30 mouse cellular contexts compared by ENCODE assay signal in genomic region chr17:69487884-69488283, GRCm38 (mm10). TPM values are rescaled to one million over a fixed set of nuclear protein-coding genes. Genes with fewer than 3 reads are reported as not detected.
"Had no signal": no experiment of that assay in that cellular context is flagged by ENCODE, and none has a peak within 500 bp of the region (broad histone marks: within the 10 kb centered on the region; RNA-seq: fewer than 3 reads in every experiment).

No protein-coding gene starts in this region.

- H3K27me3 ChIP-seq: embryonic facial prominence, embryonic 12.5 days; embryonic facial prominence, embryonic 13.5 days; embryonic facial prominence, embryonic 15.5 days; forebrain, embryonic 12.5 days; forebrain, embryonic 13.5 days; forebrain, embryonic 15.5 days had no signal

- H3K27ac ChIP-seq: embryonic facial prominence, embryonic 10.5 days; embryonic facial prominence, embryonic 12.5 days; embryonic facial prominence, embryonic 13.5 days; embryonic facial prominence, embryonic 15.5 days; forebrain, embryonic 10.5 days; forebrain, embryonic 12.5 days; forebrain, embryonic 13.5 days; forebrain, embryonic 15.5 days; gastrocnemius, adult 2 months; heart, adult 2 months had no signal

- DNase-seq: cerebellum, adult 8-10 months; cerebellum, adult 9-10 months; cerebellum, adult 9-11 months; cerebellum, postnatal 36 days; embryo, embryonic 11 days; forebrain, postnatal 0 days; gastrocnemius, adult 2 months; gastrocnemius, postnatal 10 days; gastrocnemius, postnatal 14 days; gastrocnemius, postnatal 25 days; gastrocnemius, postnatal 36 days; heart, adult 18-20 months; heart, adult 2 months had no signal

- H3K4me2 ChIP-seq: embryonic facial prominence, embryonic 12.5 days; embryonic facial prominence, embryonic 13.5 days; embryonic facial prominence, embryonic 15.5 days; forebrain, embryonic 12.5 days; forebrain, embryonic 13.5 days; forebrain, embryonic 15.5 days had no signal

- H3K36me3 ChIP-seq: embryonic facial prominence, embryonic 10.5 days; embryonic facial prominence, embryonic 12.5 days; embryonic facial prominence, embryonic 13.5 days; embryonic facial prominence, embryonic 15.5 days; forebrain, embryonic 10.5 days; forebrain, embryonic 12.5 days; forebrain, embryonic 15.5 days had no signal

- H3K4me3 ChIP-seq: embryonic facial prominence, embryonic 10.5 days; embryonic facial prominence, embryonic 12.5 days; embryonic facial prominence, embryonic 13.5 days; embryonic facial prominence, embryonic 15.5 days; erythroblast, embryonic 14.5 days; forebrain, embryonic 10.5 days; forebrain, embryonic 12.5 days; forebrain, embryonic 13.5 days; forebrain, embryonic 15.5 days; gastrocnemius, adult 2 months; heart, adult 2 months had no signal

- H3K9me3 ChIP-seq: embryonic facial prominence, embryonic 10.5 days; embryonic facial prominence, embryonic 12.5 days; embryonic facial prominence, embryonic 15.5 days; forebrain, embryonic 10.5 days; forebrain, embryonic 12.5 days; forebrain, embryonic 13.5 days had no signal

- H3K4me1 ChIP-seq: embryonic facial prominence, embryonic 10.5 days; embryonic facial prominence, embryonic 12.5 days; embryonic facial prominence, embryonic 13.5 days; embryonic facial prominence, embryonic 15.5 days; forebrain, embryonic 10.5 days; forebrain, embryonic 12.5 days; forebrain, embryonic 13.5 days; forebrain, embryonic 15.5 days had no signal

- H3K9ac ChIP-seq: embryonic facial prominence, embryonic 12.5 days; embryonic facial prominence, embryonic 13.5 days; embryonic facial prominence, embryonic 15.5 days; forebrain, embryonic 12.5 days; forebrain, embryonic 13.5 days; forebrain, embryonic 15.5 days; forebrain, postnatal 0 days had no signal

- ATAC-seq: forebrain, embryonic 13.5 days; forebrain, embryonic 14.5 days; forebrain, embryonic 15.5 days; forebrain, embryonic 16.5 days; forebrain, postnatal 0 days had no signal

RNA-seq across cellular contexts. Expression of gene Akain1, which starts 48.8 kb away (rescaled TPM):
- total RNA-seq: common myeloid progenitor, adult 5-6 weeks; gastrocnemius, adult 18-20 months; gastrocnemius, adult 2 months; gastrocnemius, adult 8-10 months; gastrocnemius, postnatal 10 days; gastrocnemius, postnatal 14 days; gastrocnemius, postnatal 25 days; gastrocnemius, postnatal 36 days; gastrocnemius, postnatal 4 days; granulocyte monocyte progenitor cell, adult 5-6 weeks; heart, adult 2 months had no signal
- polyA plus RNA-seq: embryonic facial prominence, embryonic 10.5 days; embryonic facial prominence, embryonic 12.5 days; embryonic facial prominence, embryonic 13.5 days; embryonic facial prominence, embryonic 14.5 days; embryonic facial prominence, embryonic 15.5 days; erythroblast, embryonic 14.5 days; forebrain, embryonic 10.5 days had no signal
